Comparison of ENCODE assay signal across 26 mouse cellular contexts in the genomic region with DNA sequence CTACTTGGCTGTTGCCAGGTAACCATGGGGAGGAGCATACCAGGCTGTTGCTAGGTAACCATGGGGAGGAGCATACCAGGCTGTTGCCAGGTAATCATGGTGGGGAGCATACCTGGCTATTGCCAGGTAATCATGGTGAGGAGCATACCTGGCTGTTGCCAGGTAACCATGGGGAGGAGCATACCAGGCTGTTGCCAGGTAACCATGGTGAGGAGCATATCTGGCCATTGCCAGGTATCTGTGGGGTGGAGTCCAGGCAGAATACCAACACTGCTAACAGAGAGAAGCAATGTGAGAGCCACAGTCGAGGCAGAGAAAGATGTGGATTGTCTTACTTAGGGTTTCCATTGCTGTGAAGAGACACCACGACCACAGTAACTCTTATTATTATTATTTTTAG.
"Had no signal": no experiment of that assay in that cellular context is flagged by ENCODE, and none has a peak within 500 bp of the region (broad histone marks: within the 10 kb centered on the region; RNA-seq: fewer than 3 reads in every experiment).

No protein-coding gene starts in this region.

- DNase-seq: gastrocnemius, adult 2 months; gastrocnemius, postnatal 10 days; gastrocnemius, postnatal 25 days; heart, adult 18-20 months; heart, postnatal 10 days; heart, postnatal 4 days; kidney, adult 18-20 months; kidney, adult 8-10 months; kidney, postnatal 10 days; kidney, postnatal 25 days; kidney, postnatal 4 days; liver; liver, embryonic 13.5 days had no signal

- H3K27ac ChIP-seq: gastrocnemius, adult 2 months; heart, embryonic 10.5 days; hindbrain, embryonic 13.5 days; hindbrain, embryonic 15.5 days; intestine, embryonic 15.5 days; layer of hippocampus, adult 2 months; left cerebral cortex, adult 2 months; limb, embryonic 10.5 days; limb, embryonic 12.5 days; liver, embryonic 13.5 days; liver, embryonic 15.5 days had no signal

- ATAC-seq: inflammation-experienced regulatory T-cells, adult 6 months; intestine, embryonic 15.5 days; intestine, postnatal 0 days had no signal

- H3K4me2 ChIP-seq: heart, embryonic 12.5 days; hindbrain, embryonic 13.5 days; hindbrain, embryonic 15.5 days; intestine, embryonic 15.5 days; limb, embryonic 12.5 days; liver, embryonic 11.5 days; liver, embryonic 13.5 days; liver, embryonic 15.5 days had no signal

- H3K27me3 ChIP-seq: liver, embryonic 13.5 days; liver, embryonic 15.5 days had no signal

- H3K4me3 ChIP-seq: gastrocnemius, adult 2 months; heart, embryonic 10.5 days; heart, embryonic 12.5 days; hindbrain, embryonic 13.5 days; hindbrain, embryonic 15.5 days; intestine, embryonic 15.5 days; layer of hippocampus, adult 2 months; left cerebral cortex, adult 2 months; limb, embryonic 10.5 days; limb, embryonic 12.5 days; liver, embryonic 13.5 days; liver, embryonic 15.5 days had no signal

- H3K9ac ChIP-seq: heart, embryonic 12.5 days; hindbrain, embryonic 13.5 days; hindbrain, embryonic 15.5 days; intestine, embryonic 15.5 days; limb, embryonic 12.5 days; liver, embryonic 13.5 days; liver, embryonic 15.5 days had no signal

- H3K9me3 ChIP-seq: heart, embryonic 12.5 days; hindbrain, embryonic 13.5 days; hindbrain, embryonic 15.5 days; intestine, embryonic 15.5 days; limb, embryonic 10.5 days; limb, embryonic 12.5 days; liver, embryonic 13.5 days; liver, embryonic 15.5 days had no signal

- H3K4me1 ChIP-seq: liver, embryonic 15.5 days had no signal

- H3K36me3 ChIP-seq: heart, embryonic 10.5 days; heart, embryonic 12.5 days; hindbrain, embryonic 13.5 days; hindbrain, embryonic 15.5 days; intestine, embryonic 15.5 days; limb, embryonic 10.5 days; limb, embryonic 12.5 days; liver, embryonic 13.5 days; liver, embryonic 15.5 days had no signal
